Mouse (Mus musculus): ENCODE data around the gene Phox2a. TPM values are rescaled to one million over a fixed set of nuclear protein-coding genes. Genes with fewer than 3 reads are reported as not detected.

The Phox2a gene
- polyA plus RNA-seq, 1 experiment from 2014 or later, result not detected

DNA sequence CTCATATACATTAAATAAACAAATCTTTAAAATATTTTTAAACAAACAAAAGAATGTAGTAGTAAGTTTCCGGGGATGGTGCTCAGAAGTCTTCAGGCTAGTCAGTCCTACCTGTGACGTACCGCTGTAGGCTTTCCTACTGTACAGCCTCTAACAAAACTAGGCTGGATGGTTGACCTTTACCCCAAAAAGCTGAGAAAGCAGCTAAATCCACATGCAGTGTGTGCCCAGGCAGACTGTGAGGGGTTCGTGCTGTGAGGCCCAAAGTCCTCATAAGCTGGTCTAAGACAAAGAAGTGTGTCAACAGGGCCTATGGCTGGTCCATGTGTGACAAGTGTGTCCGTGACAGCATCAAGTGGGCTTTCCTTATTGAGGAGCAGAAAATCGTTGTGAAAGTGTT lies 34.7 kb downstream of the Phox2a start:
- Histone ChIP-seq H3K4me3 (no peak overlapping the region), H3K27me3 (no peaks in the 10 kb centered on the region), H3K4me1 (no peaks in the 10 kb centered on the region), H3K9me3 (no peaks in the 10 kb centered on the region), H3K36me3 (no peaks in the 10 kb centered on the region), H3K4me2 (replicated peaks) (no peak overlapping the region), H3K27ac (no peak overlapping the region), H3K9ac (no peak overlapping the region)
- 85% methylated on average over 6 of the region's 6 CpGs for WGBS
- no peak for ATAC-seq (ENCODE audit: low FRiP score, low read depth)

DNA sequence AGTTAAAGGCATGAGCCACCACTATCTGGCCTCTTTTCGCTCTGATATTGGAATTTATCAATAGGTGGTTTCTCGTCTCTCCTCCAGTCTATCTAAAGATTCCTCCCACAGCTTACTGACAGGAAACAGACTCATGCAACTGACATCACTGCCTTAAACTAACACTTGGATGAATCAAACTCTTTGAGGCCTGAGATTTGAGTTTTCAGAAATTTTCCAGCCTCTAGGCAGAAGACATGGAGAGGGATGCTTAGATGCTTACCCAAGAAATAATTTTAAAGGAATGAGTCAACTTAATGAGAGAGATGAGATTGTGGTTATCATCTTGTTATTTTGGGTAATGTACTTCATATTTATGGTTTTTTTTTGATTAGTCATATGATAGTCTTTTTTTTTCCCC lies 35.7 kb downstream of the Phox2a start:
- Histone ChIP-seq H3K27ac (no peak overlapping the region), H3K36me3 (no peaks in the 10 kb centered on the region), H3K4me3 (no peak overlapping the region), H3K4me1 (no peaks in the 10 kb centered on the region), H3K4me2 (replicated peaks) (no peak overlapping the region), H3K27me3 (no peaks in the 10 kb centered on the region), H3K9me3 (no peaks in the 10 kb centered on the region), H3K9ac (no peak overlapping the region)
- WGBS, result 85% methylated on average over 2 of the region's 2 CpGs
- ATAC-seq (ENCODE audit: low FRiP score, low read depth), result no peak

DNA sequence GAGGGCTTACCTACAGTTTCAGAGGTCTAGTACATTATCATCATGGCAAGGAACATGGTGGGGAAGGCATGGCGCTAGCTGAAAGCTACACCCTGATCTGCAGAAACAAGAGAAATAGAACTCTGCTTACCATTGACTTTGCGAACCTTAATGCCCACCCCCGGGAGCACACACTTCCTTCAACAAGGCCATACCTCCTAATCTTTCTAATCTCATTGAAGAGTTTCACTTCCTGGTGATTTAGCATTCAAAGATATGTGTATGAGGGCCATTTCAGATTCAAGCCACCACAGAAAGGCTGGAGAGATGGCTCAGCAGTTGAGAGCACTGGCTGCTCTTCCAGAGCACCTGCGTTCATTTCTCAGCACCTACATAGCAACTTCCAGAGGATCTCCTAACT lies 39.0 kb downstream of the Phox2a start, which contains the start of gene Folr2:
Gene Folr2 (minus strand): TSS at position 101 of the 400 bp plus-strand sequence.
- no peak within 1 kb of the TSS for H3K9ac ChIP-seq
- H3K4me2 ChIP-seq (replicated peaks), result no peak within 1 kb of the TSS
- H3K36me3 ChIP-seq, result no peaks in the 10 kb centered on the region
- no peak for ATAC-seq (ENCODE audit: low FRiP score, low read depth)
- WGBS, result 92% methylated on average over 4 of the region's 4 CpGs
- H3K27ac ChIP-seq, result no peak within 1 kb of the TSS
- no peak within 1 kb of the TSS for H3K4me3 ChIP-seq
- no peaks in the 10 kb centered on the region for H3K4me1 ChIP-seq
- no peaks in the 10 kb centered on the region for H3K27me3 ChIP-seq
- H3K9me3 ChIP-seq, result no peaks in the 10 kb centered on the region

DNA sequence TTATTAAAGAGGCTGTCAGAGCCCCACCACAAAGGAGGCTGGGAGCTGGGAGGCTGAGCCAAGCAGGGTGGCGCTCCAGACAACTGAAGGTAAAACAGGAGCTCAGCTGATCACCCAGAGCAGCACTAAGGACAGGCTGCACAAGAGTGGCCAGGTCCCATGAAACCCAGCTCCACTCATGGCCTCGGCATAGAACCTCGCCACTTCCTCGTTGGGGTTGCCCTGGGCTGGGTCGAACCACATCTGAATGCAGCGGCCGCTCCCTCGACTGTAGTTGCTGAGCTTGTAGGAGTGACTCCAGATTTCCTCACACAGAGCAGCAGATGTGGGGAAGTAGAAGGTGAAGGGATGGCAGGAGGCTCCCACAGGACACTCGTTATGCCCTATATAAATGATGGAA lies 40.2 kb downstream of the Phox2a start:
- WGBS, result 67% methylated on average over 9 of the region's 9 CpGs
- Histone ChIP-seq H3K4me1 (no peaks in the 10 kb centered on the region), H3K9ac (no peak overlapping the region), H3K4me3 (no peak overlapping the region), H3K9me3 (no peaks in the 10 kb centered on the region), H3K27me3 (no peaks in the 10 kb centered on the region), H3K36me3 (no peaks in the 10 kb centered on the region), H3K27ac (no peak overlapping the region), H3K4me2 (replicated peaks) (no peak overlapping the region)
- no peak for ATAC-seq (ENCODE audit: low FRiP score, low read depth)

DNA sequence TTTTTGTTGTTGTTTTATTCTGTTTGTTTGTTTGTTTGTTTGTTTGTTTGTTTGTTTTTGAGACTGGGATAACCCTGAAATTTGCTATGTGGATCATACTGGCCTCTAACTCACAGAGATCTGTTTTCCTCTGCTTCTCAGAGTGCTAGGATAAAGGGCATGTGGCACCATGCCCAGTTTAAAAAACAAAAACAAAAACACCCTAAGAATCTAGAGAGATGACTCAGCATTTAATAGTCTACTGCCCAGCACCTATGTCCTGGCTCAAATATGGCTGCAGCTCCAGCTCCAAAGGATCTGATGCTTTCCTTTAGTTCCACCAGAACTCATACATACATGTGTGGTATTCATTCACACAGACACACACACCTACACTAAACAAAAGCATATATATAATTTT lies 42.9 kb downstream of the Phox2a start:
- no peaks in the 10 kb centered on the region for H3K27me3 ChIP-seq
- H3K4me2 ChIP-seq (replicated peaks), result no peak overlapping the region
- H3K27ac ChIP-seq, result no peak overlapping the region
- no peaks in the 10 kb centered on the region for H3K4me1 ChIP-seq
- no peak overlapping the region for H3K4me3 ChIP-seq
- no peaks in the 10 kb centered on the region for H3K36me3 ChIP-seq
- no peaks in the 10 kb centered on the region for H3K9me3 ChIP-seq
- no peak for ATAC-seq (ENCODE audit: low FRiP score, low read depth)
- H3K9ac ChIP-seq, result no peak overlapping the region

DNA sequence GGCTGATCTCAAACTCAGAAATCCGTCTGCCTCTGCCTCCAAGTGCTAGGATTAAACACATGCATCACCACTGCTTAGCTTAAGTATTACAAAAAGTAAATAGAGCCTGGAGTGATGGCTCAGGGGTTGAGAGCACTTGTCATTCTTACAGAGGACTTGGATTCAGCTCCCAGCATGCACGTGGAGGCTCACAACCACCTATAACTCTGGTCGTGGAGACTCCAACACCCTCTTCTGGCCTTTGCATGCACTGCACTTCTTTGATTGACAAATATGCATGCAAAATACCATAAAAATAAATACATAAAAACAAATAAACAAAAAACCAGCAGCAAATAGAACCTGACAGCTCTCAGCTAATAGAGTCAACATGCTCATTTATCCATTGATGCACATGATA lies 44.2 kb downstream of the Phox2a start:
- H3K9ac ChIP-seq, result no peak overlapping the region
- no peaks in the 10 kb centered on the region for H3K4me1 ChIP-seq
- no peaks in the 10 kb centered on the region for H3K9me3 ChIP-seq
- no peak overlapping the region for H3K27ac ChIP-seq
- no peak for ATAC-seq (ENCODE audit: low FRiP score, low read depth)
- no peak overlapping the region for H3K4me3 ChIP-seq
- WGBS, result 71% methylated on average over 3 of the region's 3 CpGs
- H3K27me3 ChIP-seq, result no peaks in the 10 kb centered on the region
- no peak overlapping the region for H3K4me2 ChIP-seq (replicated peaks)
- H3K36me3 ChIP-seq, result no peaks in the 10 kb centered on the region

DNA sequence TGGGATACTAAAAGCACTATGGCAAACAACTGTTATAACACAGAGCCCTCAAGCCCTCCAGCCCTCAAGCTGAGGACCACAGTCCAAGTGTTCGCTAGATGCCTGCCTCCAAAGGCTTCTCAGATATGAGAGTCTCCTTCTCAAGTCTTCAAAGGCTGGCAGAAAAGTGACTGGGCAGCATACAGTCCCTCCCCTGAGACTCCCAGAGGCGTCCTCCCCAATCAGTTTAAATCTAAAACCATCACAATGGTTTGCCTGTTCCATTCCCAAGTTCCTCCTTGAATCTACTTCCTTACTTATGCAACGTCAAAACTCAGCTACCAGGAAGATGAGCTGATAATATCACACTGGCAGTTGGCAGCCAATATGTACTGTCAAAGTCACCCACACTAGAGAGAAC lies 45.3 kb downstream of the Phox2a start, which contains the start of gene Anapc15:
Gene Anapc15 (plus strand): TSS at position 301 of the 400 bp plus-strand sequence.
- ATAC-seq (ENCODE audit: low FRiP score, low read depth), result no peak
- H3K27ac ChIP-seq, result no peak within 1 kb of the TSS
- H3K36me3 ChIP-seq, result no peaks in the 10 kb centered on the region
- H3K4me1 ChIP-seq, result no peaks in the 10 kb centered on the region
- H3K4me2 ChIP-seq (replicated peaks), result no peak within 1 kb of the TSS
- H3K27me3 ChIP-seq, result no peaks in the 10 kb centered on the region
- no peak within 1 kb of the TSS for H3K4me3 ChIP-seq
- no peaks in the 10 kb centered on the region for H3K9me3 ChIP-seq
- H3K9ac ChIP-seq, result no peak within 1 kb of the TSS
- 76% methylated on average over 3 of the region's 3 CpGs for WGBS

DNA sequence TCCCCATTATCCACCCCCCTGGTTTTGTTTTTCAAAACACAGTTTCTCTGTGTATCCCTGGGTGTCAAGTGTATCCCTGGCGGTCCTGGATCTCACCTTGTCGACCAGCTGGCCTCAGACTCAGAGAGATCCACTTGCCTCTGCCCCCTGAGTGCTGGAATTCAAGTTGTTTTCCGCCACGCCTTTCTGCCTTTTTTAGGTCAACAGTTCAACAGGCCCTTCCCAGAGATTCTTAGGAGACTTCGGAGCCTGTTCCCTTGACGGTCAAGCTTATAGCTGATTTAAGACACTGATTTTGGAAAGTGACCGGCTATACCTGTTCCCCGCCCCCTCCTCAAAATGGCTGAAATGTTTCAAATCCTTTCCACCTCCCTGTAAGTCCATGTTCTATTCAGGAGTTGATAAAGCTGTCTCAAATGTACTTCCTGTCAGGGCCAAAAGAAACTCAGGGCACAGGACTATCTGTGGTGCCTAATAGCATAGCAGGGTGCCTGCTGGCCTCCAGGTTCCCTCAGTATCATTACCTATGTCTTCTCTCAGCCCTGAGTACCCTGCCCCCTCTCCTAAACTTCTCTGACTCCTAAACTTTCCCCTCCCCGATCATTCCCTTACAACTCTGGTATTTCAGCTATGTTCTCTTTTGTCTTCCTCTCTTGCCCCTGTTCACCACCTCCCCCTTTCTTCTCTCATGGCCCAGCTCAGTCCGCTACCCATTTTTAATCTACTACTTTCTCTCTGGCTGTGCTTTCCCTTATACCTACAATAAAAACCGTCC lies 48.6 kb downstream of the Phox2a start:
- H3K4me2 ChIP-seq (replicated peaks), result no peak overlapping the region
- H3K4me1 ChIP-seq, result no peaks in the 10 kb centered on the region
- no peak for ATAC-seq (ENCODE audit: low FRiP score, low read depth)
- 79% methylated on average over 11 of the region's 11 CpGs for WGBS
- H3K27me3 ChIP-seq, result no peaks in the 10 kb centered on the region
- no peak overlapping the region for H3K27ac ChIP-seq
- no peaks in the 10 kb centered on the region for H3K9me3 ChIP-seq
- no peak overlapping the region for H3K9ac ChIP-seq
- no peaks in the 10 kb centered on the region for H3K36me3 ChIP-seq
- no peak overlapping the region for H3K4me3 ChIP-seq

DNA sequence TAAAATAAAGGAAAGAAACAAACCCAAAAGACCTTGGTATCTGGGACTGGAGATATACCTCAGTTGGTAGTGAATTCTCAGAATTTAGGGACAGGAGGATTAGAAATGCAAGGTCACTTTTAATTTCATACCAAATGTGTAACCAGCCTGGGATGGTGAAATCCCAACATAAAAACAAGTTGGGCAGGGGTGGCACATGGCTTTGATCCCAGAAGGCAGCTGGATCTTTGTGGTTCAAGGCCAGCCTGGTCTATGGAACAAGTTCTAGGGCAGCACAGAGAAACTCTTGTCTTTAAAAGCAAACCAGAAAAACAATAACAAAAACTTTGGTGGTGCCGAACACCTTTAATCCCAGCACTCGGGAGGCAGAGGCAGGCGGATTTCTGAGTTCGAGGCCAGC lies 49.4 kb downstream of the Phox2a start:
- no peaks in the 10 kb centered on the region for H3K9me3 ChIP-seq
- 97% methylated on average over 4 of the region's 4 CpGs for WGBS
- ATAC-seq (ENCODE audit: low FRiP score, low read depth), result no peak
- no peaks in the 10 kb centered on the region for H3K36me3 ChIP-seq
- H3K4me3 ChIP-seq, result no peak overlapping the region
- no peak overlapping the region for H3K9ac ChIP-seq
- H3K4me2 ChIP-seq (replicated peaks), result no peak overlapping the region
- H3K27me3 ChIP-seq, result no peaks in the 10 kb centered on the region
- no peaks in the 10 kb centered on the region for H3K4me1 ChIP-seq
- H3K27ac ChIP-seq, result no peak overlapping the region

DNA sequence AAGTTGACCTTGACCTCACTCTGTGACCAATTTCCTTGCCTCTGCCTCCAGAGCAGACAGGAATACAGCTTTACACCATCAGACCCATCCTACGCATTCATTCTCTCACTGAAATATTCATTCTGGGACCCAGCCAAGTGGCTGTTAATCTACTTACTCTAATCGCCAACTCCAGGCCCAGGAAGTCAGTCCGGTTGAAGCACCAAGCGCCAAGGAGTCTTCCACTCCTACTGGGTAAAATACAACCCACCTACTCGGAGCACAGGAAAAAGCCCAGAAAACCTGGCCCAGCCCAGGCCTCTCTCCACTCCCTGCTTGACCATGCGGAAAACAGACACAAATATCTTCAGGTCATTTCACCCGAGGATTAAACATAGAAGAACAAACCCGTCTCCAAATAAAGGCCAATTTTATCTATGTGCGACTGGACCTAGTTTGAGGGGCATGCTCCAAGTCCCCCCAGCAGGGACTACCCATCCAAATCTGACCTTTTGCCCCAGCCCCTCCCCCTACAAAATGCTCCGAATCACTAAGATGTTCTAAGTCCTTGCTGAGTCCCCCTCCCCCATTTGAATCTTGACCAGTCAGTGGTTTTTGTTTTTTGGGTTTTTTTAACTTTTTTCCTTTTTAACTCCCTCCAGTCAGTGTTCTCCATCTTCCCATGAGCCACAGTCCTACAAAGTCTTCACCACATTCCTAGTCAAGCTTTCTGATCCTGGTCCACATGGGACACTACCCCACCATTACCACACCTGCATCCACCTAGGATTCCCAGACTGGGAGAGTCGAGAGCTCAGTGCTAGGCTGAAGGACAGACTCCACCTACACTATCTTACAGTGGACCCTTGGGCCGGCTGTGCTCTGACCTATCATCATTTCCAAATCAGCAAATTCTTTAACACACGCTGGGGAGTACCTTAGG lies 50.4 kb downstream of the Phox2a start:
- 80% methylated on average over 13 of the region's 13 CpGs for WGBS
- Histone ChIP-seq H3K4me3 (no peak overlapping the region), H3K4me1 (no peaks in the 10 kb centered on the region), H3K9ac (no peak overlapping the region), H3K36me3 (no peaks in the 10 kb centered on the region), H3K27ac (no peak overlapping the region), H3K27me3 (no peaks in the 10 kb centered on the region), H3K9me3 (no peaks in the 10 kb centered on the region), H3K4me2 (replicated peaks) (no peak overlapping the region)
- ATAC-seq (ENCODE audit: low FRiP score, low read depth), result no peak

DNA sequence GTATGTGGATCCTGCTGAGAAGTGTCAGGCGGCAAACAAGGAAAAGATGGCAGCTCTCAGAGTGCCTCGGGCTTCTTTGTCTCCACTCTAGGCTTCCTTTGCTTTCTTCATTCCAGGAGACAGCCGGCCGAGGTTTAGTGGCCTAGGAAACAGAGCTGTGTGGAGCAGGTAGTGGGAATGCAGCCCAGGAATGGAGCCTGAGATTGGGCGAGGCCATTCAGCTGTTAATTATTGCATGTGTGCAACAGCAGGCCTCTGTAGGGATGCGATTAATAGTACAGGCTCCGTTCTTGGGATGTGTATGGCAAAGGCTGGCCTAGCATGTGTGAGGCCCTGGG lies 51.0 kb downstream of the Phox2a start:
- Histone ChIP-seq H3K36me3 (no peaks in the 10 kb centered on the region), H3K4me1 (no peaks in the 10 kb centered on the region), H3K4me2 (replicated peaks) (no peak overlapping the region), H3K4me3 (no peak overlapping the region), H3K27me3 (no peaks in the 10 kb centered on the region), H3K9me3 (no peaks in the 10 kb centered on the region), H3K9ac (no peak overlapping the region), H3K27ac (no peak overlapping the region)
- 67% methylated on average over 7 of the region's 7 CpGs for WGBS
- no peak for ATAC-seq (ENCODE audit: low FRiP score, low read depth)

DNA sequence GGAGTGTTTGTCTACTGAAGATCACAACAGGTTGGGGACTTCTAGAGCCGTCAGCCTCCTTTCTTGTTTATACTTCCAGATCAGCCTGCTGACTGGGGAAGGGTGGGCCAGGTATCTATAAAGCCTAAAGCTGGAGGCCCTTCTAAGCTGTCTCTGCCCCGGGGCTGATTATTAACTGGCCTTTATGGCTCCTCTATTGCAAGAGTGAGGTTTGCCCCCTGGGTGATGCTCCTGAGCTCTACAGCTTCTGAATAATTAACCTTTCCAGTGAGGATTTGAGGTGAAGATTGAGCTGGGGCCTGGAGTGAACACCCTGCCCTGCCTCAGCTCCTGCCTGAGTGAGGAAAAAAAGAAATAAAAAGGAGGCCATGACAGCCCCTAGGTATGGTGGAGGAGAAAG lies 52.5 kb downstream of the Phox2a start, which contains the start of gene Folr1:
Gene Folr1 (minus strand): TSS at position 160 of the 400 bp plus-strand sequence.
- Histone ChIP-seq H3K9me3 (no peaks in the 10 kb centered on the region), H3K4me2 (replicated peaks) (no peak within 1 kb of the TSS), H3K27ac (no peak within 1 kb of the TSS), H3K9ac (no peak within 1 kb of the TSS), H3K27me3 (no peaks in the 10 kb centered on the region), H3K4me1 (no peaks in the 10 kb centered on the region), H3K36me3 (no peaks in the 10 kb centered on the region), H3K4me3 (no peak within 1 kb of the TSS)
- WGBS, result 41% methylated on average over 2 of the region's 2 CpGs
- no peak for ATAC-seq (ENCODE audit: low FRiP score, low read depth)
